Mouse (Mus musculus) mouse trophoblast stem cell (cell line): Measurements from ENCODE around the gene Asprv1.

ENCODE experiments used
- in situ Hi-C, 2 experiments: fragments of 300-500 bp; cut with MseI, MboI; formaldehyde crosslinking; loops; 2 replicates in 1 of 2; 3 replicates in 1 of 2; pipeline ENCODE4 v1.15.1; 2025

Gene Asprv1

GRCm38 (mm10) chr6:86665560-86666307, 37.8 kb downstream of the Asprv1 start:
- in situ Hi-C loops, result no loop called here

GRCm38 (mm10) chr6:86667061-86667460, 39.1 kb downstream of the Asprv1 start:
- in situ Hi-C loops, result no loop called here

- in situ Hi-C loops, result no loop called here
Measured at GRCm38 (mm10) chr6:86668580-86669239, 40.7 kb downstream of the Asprv1 start, which contains the start of gene Mxd1. Mxd1 (minus strand) TSS chr6:86669161.

GRCm38 (mm10) chr6:86669240-86669727, 41.3 kb downstream of the Asprv1 start:
- in situ Hi-C loops, result no loop called here

- in situ Hi-C loops, result loop anchor here in 1 of 2 experiments (10.0 kb wide), 1 partner anchor 126 kb away; no protein-coding TSS in a partner anchor
Measured at GRCm38 (mm10) chr6:86670873-86671272, 42.9 kb downstream of the Asprv1 start.

GRCm38 (mm10) chr6:86678341-86678740, 50.4 kb downstream of the Asprv1 start:
- in situ Hi-C loops, result loop anchor here in 1 of 2 experiments (10.0 kb wide), 1 partner anchor 134 kb away; no protein-coding TSS in a partner anchor
